Mouse (Mus musculus) midbrain, embryonic 15.5 days (tissue): Measurements from ENCODE around the gene Nucb1. TPM values are rescaled to one million over a fixed set of nuclear protein-coding genes. Genes with fewer than 3 reads are reported as not detected.

ENCODE experiments used
- ATAC-seq: fragments of 200-750 bp; cut with Nextera tagmentation; replicated peaks from 2 replicates; pipeline ENCODE4 v1.8.0; 2017; ENCODE audit warnings: moderate TSS enrichment
- H3K27ac ChIP-seq: fragments of 300-500 bp; sonication (generic); 2 replicates; pipeline ENCODE4 v1.5.1; 2015; ENCODE audit warnings: mild to moderate bottlenecking, inconsistent platforms
- H3K27me3 ChIP-seq: fragments of 300-500 bp; sonication (generic); replicated peaks from 2 replicates; pipeline ENCODE4 v1.6.1; 2015; ENCODE audit warnings: inconsistent platforms
- H3K36me3 ChIP-seq: fragments of 300-500 bp; sonication (generic); replicated peaks from 2 replicates; pipeline ENCODE4 v1.6.1; 2015; ENCODE audit warnings: inconsistent platforms
- H3K4me1 ChIP-seq: fragments of 300-500 bp; sonication (generic); 2 replicates; pipeline ENCODE4 v1.6.1; 2015; ENCODE audit warnings: inconsistent platforms
- H3K4me2 ChIP-seq: fragments of 300-500 bp; sonication (generic); 2 replicates; pipeline ENCODE4 v1.6.1; 2015; ENCODE audit warnings: inconsistent platforms, mild to moderate bottlenecking, moderate library complexity
- H3K4me3 ChIP-seq: fragments of 300-500 bp; sonication (generic); 2 replicates; pipeline ENCODE4 v1.5.1; 2015; ENCODE audit warnings: mild to moderate bottlenecking, inconsistent platforms
- H3K9ac ChIP-seq: fragments of 300-500 bp; sonication (generic); 2 replicates; pipeline ENCODE4 v1.6.1; 2015; ENCODE audit warnings: mild to moderate bottlenecking, inconsistent platforms
- H3K9me3 ChIP-seq: fragments of 300-500 bp; sonication (generic); 2 replicates; pipeline ENCODE4 v1.6.1; 2016; ENCODE audit warnings: inconsistent platforms
- WGBS: fragments of 180-500 bp; shearing (Covaris S2); methylation state at CpG from one replicate; pipeline ENCODE4 v1.1.7; 2015; ENCODE audit warnings: mixed read lengths; 5-methylcytosine and 5-hydroxymethylcytosine counted together
- polyA plus RNA-seq: library from polyadenylated mRNA; unstranded; fragments of >200 nt; fragmentation: Nextera tagmentation; extraction: Ambion mirVana; gene quantifications from 2 replicates; pipeline ENCODE4 v1.2.1, GENCODE M21; 2015

The Nucb1 gene
- 118 and 121 TPM in 2 replicates for polyA plus RNA-seq

GRCm38 (mm10) chr7:45509912-45510787 is at the start of gene Nucb1:
Nucb1 (minus strand) TSS chr7:45510406.
- under 1% methylated on average over 44 of the region's 44 CpGs for WGBS
- Histone ChIP-seq H3K27ac (peak within 1 kb of the TSS; percentile 86), H3K36me3 (0 out of 2 replicates have a peak, but pooled peaks cover 4% of the 10 kb centered on the region), H3K4me1 (peaks cover 16% of the 10 kb centered on the region), H3K27me3 (no peaks in the 10 kb centered on the region), H3K9me3 (no peaks in the 10 kb centered on the region), H3K9ac (peak within 1 kb of the TSS; percentile 83), H3K4me2 (peak within 1 kb of the TSS; percentile 93), H3K4me3 (peak within 1 kb of the TSS; percentile 81)
- peak; percentile 93 for ATAC-seq

- Histone ChIP-seq H3K27me3 (no peaks in the 10 kb centered on the region), H3K4me2 (no peak overlapping the region), H3K4me1 (no peaks in the 10 kb centered on the region), H3K9me3 (no peaks in the 10 kb centered on the region), H3K36me3 (no peaks in the 10 kb centered on the region), H3K27ac (no peak overlapping the region), H3K4me3 (no peak overlapping the region), H3K9ac (no peak overlapping the region)
- no peak for ATAC-seq
- WGBS: 61% methylated on average over 6 of the region's 6 CpGs
Measured at GRCm38 (mm10) chr7:45558907-45559306, 48.7 kb upstream of the Nucb1 start.

GRCm38 (mm10) chr7:45555787-45556186 is 45.6 kb upstream of the Nucb1 start:
- no peak overlapping the region for H3K4me3 ChIP-seq
- H3K27me3 ChIP-seq: no peaks in the 10 kb centered on the region
- no peak overlapping the region for H3K4me2 ChIP-seq
- no peaks in the 10 kb centered on the region for H3K9me3 ChIP-seq
- H3K36me3 ChIP-seq: no peaks in the 10 kb centered on the region
- no peak for ATAC-seq
- 34% methylated on average over 8 of the region's 8 CpGs for WGBS
- no peaks in the 10 kb centered on the region for H3K4me1 ChIP-seq
- H3K9ac ChIP-seq: no peak overlapping the region
- H3K27ac ChIP-seq: no peak overlapping the region

GRCm38 (mm10) chr7:45554744-45555143 is 44.5 kb upstream of the Nucb1 start, which contains the start of gene Hsd17b14:
Hsd17b14 (plus strand) TSS chr7:45554893.
- Histone ChIP-seq H3K4me1 (no peaks in the 10 kb centered on the region), H3K36me3 (no peaks in the 10 kb centered on the region), H3K4me3 (no peak within 1 kb of the TSS), H3K27me3 (no peaks in the 10 kb centered on the region), H3K9me3 (no peaks in the 10 kb centered on the region), H3K9ac (no peak within 1 kb of the TSS), H3K4me2 (no peak within 1 kb of the TSS), H3K27ac (no peak within 1 kb of the TSS)
- WGBS: 53% methylated on average over 8 of the region's 8 CpGs
- ATAC-seq: no peak

GRCm38 (mm10) chr7:45553990-45554389 is 43.8 kb upstream of the Nucb1 start:
- WGBS: 92% methylated on average over 2 of the region's 2 CpGs
- no peak overlapping the region for H3K4me3 ChIP-seq
- no peaks in the 10 kb centered on the region for H3K27me3 ChIP-seq
- H3K4me1 ChIP-seq: no peaks in the 10 kb centered on the region
- no peak overlapping the region for H3K27ac ChIP-seq
- no peak overlapping the region for H3K9ac ChIP-seq
- H3K4me2 ChIP-seq: no peak overlapping the region
- ATAC-seq: no peak
- H3K9me3 ChIP-seq: no peaks in the 10 kb centered on the region
- H3K36me3 ChIP-seq: no peaks in the 10 kb centered on the region

- Histone ChIP-seq H3K9me3 (no peaks in the 10 kb centered on the region), H3K4me1 (no peaks in the 10 kb centered on the region), H3K9ac (no peak overlapping the region), H3K4me3 (no peak overlapping the region), H3K36me3 (no peaks in the 10 kb centered on the region), H3K4me2 (no peak overlapping the region), H3K27ac (no peak overlapping the region), H3K27me3 (no peaks in the 10 kb centered on the region)
- WGBS: 60% methylated on average over 8 of the region's 8 CpGs
- ATAC-seq: no peak
Measured at GRCm38 (mm10) chr7:45553519-45553918, 43.3 kb upstream of the Nucb1 start.

GRCm38 (mm10) chr7:45551512-45551883 is 41.3 kb upstream of the Nucb1 start:
- H3K27me3 ChIP-seq: no peaks in the 10 kb centered on the region
- WGBS: 82% methylated on average over 8 of the region's 8 CpGs
- no peak overlapping the region for H3K4me2 ChIP-seq
- H3K9ac ChIP-seq: no peak overlapping the region
- H3K27ac ChIP-seq: no peak overlapping the region
- no peak overlapping the region for H3K4me3 ChIP-seq
- no peaks in the 10 kb centered on the region for H3K36me3 ChIP-seq
- no peak for ATAC-seq
- no peaks in the 10 kb centered on the region for H3K4me1 ChIP-seq
- H3K9me3 ChIP-seq: no peaks in the 10 kb centered on the region

- no peak overlapping the region for H3K4me3 ChIP-seq
- no peaks in the 10 kb centered on the region for H3K27me3 ChIP-seq
- H3K27ac ChIP-seq: no peak overlapping the region
- H3K4me2 ChIP-seq: no peak overlapping the region
- H3K9ac ChIP-seq: no peak overlapping the region
- WGBS: 82% methylated on average over 11 of the region's 11 CpGs
- no peaks in the 10 kb centered on the region for H3K9me3 ChIP-seq
- ATAC-seq: no peak
- H3K36me3 ChIP-seq: no peaks in the 10 kb centered on the region
- no peaks in the 10 kb centered on the region for H3K4me1 ChIP-seq
Measured at GRCm38 (mm10) chr7:45550821-45551511, 40.8 kb upstream of the Nucb1 start.

- Histone ChIP-seq H3K4me1 (no peaks in the 10 kb centered on the region), H3K27me3 (no peaks in the 10 kb centered on the region), H3K9me3 (no peaks in the 10 kb centered on the region), H3K9ac (no peak overlapping the region), H3K4me3 (no peak overlapping the region), H3K4me2 (no peak overlapping the region), H3K27ac (no peak overlapping the region), H3K36me3 (no peaks in the 10 kb centered on the region)
- ATAC-seq: no peak
- 84% methylated on average over 16 of the region's 16 CpGs for WGBS
Measured at GRCm38 (mm10) chr7:45549641-45550436, 39.6 kb upstream of the Nucb1 start.

GRCm38 (mm10) chr7:45544525-45544924 is 34.3 kb upstream of the Nucb1 start:
- ATAC-seq: no peak
- Histone ChIP-seq H3K9me3 (no peaks in the 10 kb centered on the region), H3K4me2 (no peak overlapping the region), H3K27me3 (no peaks in the 10 kb centered on the region), H3K4me1 (no peaks in the 10 kb centered on the region), H3K27ac (no peak overlapping the region), H3K9ac (no peak overlapping the region), H3K36me3 (no peaks in the 10 kb centered on the region), H3K4me3 (no peak overlapping the region)
- 100% methylated on average over 1 of the region's 1 CpGs for WGBS

GRCm38 (mm10) chr7:45540213-45540612 is 30.0 kb upstream of the Nucb1 start:
- H3K9me3 ChIP-seq: no peaks in the 10 kb centered on the region
- H3K27me3 ChIP-seq: no peaks in the 10 kb centered on the region
- no peak overlapping the region for H3K27ac ChIP-seq
- ATAC-seq: no peak
- no peak overlapping the region for H3K4me3 ChIP-seq
- WGBS: 56% methylated on average over 2 of the region's 2 CpGs
- no peaks in the 10 kb centered on the region for H3K36me3 ChIP-seq
- no peak overlapping the region for H3K4me2 ChIP-seq
- peaks cover 5% of the 10 kb centered on the region for H3K4me1 ChIP-seq
- no peak overlapping the region for H3K9ac ChIP-seq

GRCm38 (mm10) chr7:45539095-45539494 is 28.9 kb upstream of the Nucb1 start:
- ATAC-seq: peak; percentile 20
- H3K4me3 ChIP-seq: no peak overlapping the region
- WGBS: 86% methylated on average over 3 of the region's 3 CpGs

More at GRCm38 (mm10) chr7:45539095-45539494, 28.9 kb upstream of the Nucb1 start:
- Histone ChIP-seq H3K4me2 (no peak overlapping the region), H3K9me3 (no peaks in the 10 kb centered on the region), H3K27ac (no peak overlapping the region), H3K9ac (no peak overlapping the region), H3K27me3 (no peaks in the 10 kb centered on the region), H3K4me1 (peaks cover 5% of the 10 kb centered on the region), H3K36me3 (no peaks in the 10 kb centered on the region)
